Mouse (Mus musculus) megakaryocyte, embryonic 14.5 days (primary cell): ENCODE measurements around the gene Muc2. TPM values are rescaled to one million over a fixed set of nuclear protein-coding genes. Genes with fewer than 3 reads are reported as not detected.

ENCODE experiments used
- H3K27me3 ChIP-seq: replicated peaks from 2 replicates; pipeline ENCODE3; 2012; ENCODE audit warnings: inconsistent platforms
- H3K36me3 ChIP-seq: replicated peaks from 2 replicates; pipeline ENCODE3; 2012; ENCODE audit warnings: low read length, inconsistent platforms, mixed read lengths
- H3K4me1 ChIP-seq: 2 replicates; pipeline ENCODE4 v1.6.1; 2012; ENCODE audit warnings: inconsistent platforms
- H3K4me3 ChIP-seq: replicated peaks from 2 replicates; pipeline ENCODE3; 2012; ENCODE audit warnings: moderate library complexity, mild to moderate bottlenecking, inconsistent platforms
- H3K9me3 ChIP-seq: 2 replicates; pipeline ENCODE4 v1.6.1; 2012; ENCODE audit warnings: inconsistent platforms
- FLI1 ChIP-seq: IDR thresholded peaks from 2 replicates; pipeline ENCODE4 v1.6.1; 2012; ENCODE audit warnings: low read length, inconsistent platforms, mixed read lengths
- GATA1 ChIP-seq: IDR thresholded peaks from 3 replicates; pipeline ENCODE4 v1.6.1; 2012; ENCODE audit warnings: mixed read lengths, low read length, inconsistent platforms, borderline replicate concordance
- polyA plus RNA-seq: library from polyadenylated mRNA; stranded (reverse); fragments of >175 nt; gene quantifications from 2 replicates; pipeline ENCODE4 v1.2.3, GENCODE M21; 2012; ENCODE audit warnings: low replicate concordance; ENCODE audit not compliant: insufficient read depth

Gene Muc2
- polyA plus RNA-seq, 1 experiment, result 0.10 TPM

DNA sequence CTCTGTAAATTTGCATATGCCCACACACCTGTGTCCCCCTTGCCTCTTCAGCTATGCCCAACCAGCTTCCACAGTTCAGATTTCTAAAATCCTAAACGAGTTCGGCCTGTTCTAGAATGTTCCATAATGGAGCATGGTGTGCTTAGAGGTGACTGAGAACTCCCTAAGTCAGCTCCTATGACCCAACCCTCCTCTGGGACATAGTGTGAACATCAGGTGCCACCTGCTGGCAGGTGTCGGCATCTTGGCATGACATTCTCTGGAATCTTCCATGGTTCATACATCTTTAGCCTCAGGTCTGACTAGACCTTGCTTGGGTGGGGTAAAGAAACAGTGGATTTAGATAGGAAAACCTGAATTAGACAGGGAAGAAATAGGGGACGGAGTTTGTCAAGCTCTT, 19.1 kb upstream of the Muc2 start:
- peaks cover 18% of the 10 kb centered on the region for H3K4me1 ChIP-seq
- peaks cover 5% of the 10 kb centered on the region for H3K9me3 ChIP-seq
- peaks cover 40% of the 10 kb centered on the region for H3K27me3 ChIP-seq
- H3K36me3 ChIP-seq, result no peaks in the 10 kb centered on the region
- H3K4me3 ChIP-seq, result no peak overlapping the region
- TF ChIP-seq FLI1, result no peak
- TF ChIP-seq GATA1, result no peak

DNA sequence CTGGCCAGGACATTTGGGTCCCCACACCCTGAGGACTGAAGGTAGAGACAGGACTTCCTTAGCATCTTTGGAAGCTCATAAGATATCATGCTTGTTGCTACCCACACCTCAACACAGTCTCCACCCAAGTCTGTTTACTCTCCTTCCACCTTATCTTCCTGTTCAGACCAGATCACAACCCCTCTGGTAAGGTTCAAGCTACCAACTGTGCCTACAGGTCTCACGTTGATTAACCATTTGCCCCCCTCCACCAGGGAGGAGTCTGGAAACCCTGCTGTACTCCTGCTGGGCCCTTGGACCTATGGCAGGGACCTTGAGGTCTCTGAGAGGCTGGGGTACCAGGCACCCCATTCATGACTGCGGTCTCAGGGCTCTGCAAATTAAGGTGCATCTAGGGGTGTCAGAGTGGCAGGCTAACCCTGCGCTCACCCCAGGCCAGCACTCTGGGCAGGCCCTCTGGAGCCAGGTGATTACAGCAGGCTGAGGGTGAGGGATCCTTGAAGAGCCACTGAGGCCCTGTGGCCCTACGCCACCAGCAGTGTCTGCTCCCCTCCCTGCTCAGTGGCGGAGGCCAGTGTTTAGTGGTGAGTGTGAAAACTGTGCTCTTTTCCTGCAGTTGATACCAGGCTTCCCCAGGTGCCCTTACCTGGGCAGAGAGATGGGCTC, 18.4 kb upstream of the Muc2 start:
- no peaks in the 10 kb centered on the region for H3K36me3 ChIP-seq
- no peak overlapping the region for H3K4me3 ChIP-seq
- H3K9me3 ChIP-seq, result peaks cover 5% of the 10 kb centered on the region
- H3K27me3 ChIP-seq, result peaks cover 45% of the 10 kb centered on the region
- peaks cover 13% of the 10 kb centered on the region for H3K4me1 ChIP-seq
- TF ChIP-seq GATA1, result no peak
- no peak for TF ChIP-seq FLI1

DNA sequence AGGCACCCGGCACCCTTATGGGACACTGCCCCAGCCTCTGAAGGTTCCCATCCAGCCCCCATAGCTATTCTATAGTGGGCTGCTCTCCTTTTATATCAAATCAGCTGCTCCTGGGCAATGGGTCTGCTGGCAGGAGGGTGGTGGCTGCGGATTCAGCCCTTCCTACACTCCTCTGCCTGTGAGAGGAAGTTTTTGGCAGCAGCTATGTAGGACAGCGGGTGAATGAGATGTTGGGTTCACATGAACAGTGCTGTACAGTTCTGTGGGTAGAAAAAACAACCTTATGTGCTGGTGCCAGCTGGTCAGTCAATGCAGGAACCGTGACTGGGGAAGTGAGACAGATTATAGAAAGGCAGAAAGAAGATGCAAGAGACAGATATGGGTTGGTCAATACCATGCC, 11.2 kb upstream of the Muc2 start:
- TF ChIP-seq FLI1, result no peak
- no peak for TF ChIP-seq GATA1
- peaks cover 19% of the 10 kb centered on the region for H3K4me1 ChIP-seq
- no peaks in the 10 kb centered on the region for H3K36me3 ChIP-seq
- H3K27me3 ChIP-seq, result peaks cover 48% of the 10 kb centered on the region
- H3K9me3 ChIP-seq, result peaks cover 5% of the 10 kb centered on the region
- no peak overlapping the region for H3K4me3 ChIP-seq

DNA sequence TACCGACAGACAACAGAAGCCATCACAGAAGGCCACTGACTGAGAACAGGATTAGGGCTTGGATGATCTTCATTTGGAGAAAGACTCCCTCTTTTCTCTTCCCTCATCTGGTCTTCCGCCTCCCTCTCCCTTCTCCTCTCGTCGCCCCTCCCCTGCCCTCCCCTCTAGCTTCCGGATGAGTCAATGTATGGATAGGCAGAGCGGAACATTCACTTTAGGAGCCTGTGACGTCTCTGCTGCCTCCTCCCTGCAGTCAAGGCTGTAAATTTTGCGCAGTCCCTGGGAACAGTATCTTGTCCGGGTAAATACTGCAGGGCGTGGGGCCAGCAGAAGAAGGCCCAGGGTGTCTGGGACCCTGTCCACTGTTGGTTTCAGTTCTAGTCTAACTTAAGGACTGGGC, 2.8 kb upstream of the Muc2 start:
- Histone ChIP-seq H3K9me3 (peaks cover 7% of the 10 kb centered on the region), H3K27me3 (peaks cover 74% of the 10 kb centered on the region), H3K36me3 (no peaks in the 10 kb centered on the region), H3K4me3 (no peak overlapping the region), H3K4me1 (no peaks in the 10 kb centered on the region)
- TF ChIP-seq FLI1 (no peak), GATA1 (no peak)

DNA sequence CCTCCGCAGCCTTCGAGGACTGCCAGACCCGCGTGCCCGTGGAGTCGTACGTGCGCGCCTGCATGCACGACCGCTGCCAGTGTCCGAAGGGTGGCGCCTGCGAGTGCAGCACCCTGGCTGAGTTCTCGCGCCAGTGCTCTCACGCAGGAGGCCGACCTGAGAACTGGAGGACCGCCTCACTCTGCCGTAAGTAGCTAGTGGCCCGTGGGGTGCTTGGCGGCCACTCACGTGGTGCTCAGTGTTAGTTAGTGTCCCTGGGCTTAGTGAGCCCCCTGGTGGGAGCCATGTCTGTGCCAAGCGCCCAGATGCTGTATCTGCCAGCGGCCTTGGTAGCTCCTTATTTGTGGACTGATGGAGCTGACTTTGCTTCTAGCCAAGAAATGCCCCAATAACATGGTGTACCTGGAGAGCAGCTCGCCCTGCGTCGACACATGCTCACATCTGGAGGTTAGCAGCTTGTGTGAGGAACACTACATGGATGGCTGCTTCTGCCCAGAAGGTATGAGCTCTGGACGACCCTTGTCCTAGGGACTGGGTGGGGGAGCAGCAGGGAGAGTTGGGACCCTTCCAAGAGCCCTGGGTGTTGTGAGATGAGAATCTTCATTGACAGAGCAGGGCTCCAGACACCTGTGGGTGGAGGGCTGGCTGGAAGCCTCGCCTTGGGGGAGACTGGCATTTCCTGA, 3.6 kb downstream of the Muc2 start:
- Histone ChIP-seq H3K27me3 (peaks cover 96% of the 10 kb centered on the region), H3K9me3 (no peaks in the 10 kb centered on the region), H3K4me1 (peaks cover 5% of the 10 kb centered on the region; the same call in 1 of the 2 replicates), H3K4me3 (peak overlapping the region; percentile 77), H3K36me3 (no peaks in the 10 kb centered on the region)
- no peak for TF ChIP-seq FLI1
- TF ChIP-seq GATA1, result no peak

DNA sequence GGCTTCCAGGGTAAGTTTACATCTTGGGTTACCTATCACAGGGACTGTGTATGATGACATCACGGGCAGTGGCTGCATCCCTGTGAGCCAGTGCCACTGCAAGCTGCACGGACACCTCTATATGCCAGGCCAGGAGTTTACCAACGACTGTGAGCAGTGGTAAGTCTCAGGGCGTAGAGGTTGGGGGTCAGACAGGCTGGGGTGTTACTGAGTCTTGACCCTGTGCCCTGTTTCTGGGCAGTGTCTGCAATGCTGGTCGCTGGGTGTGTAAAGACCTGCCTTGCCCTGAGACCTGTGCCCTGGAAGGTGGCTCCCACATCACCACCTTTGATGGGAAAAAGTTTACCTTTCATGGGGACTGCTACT, 4.1 kb downstream of the Muc2 start:
- no peaks in the 10 kb centered on the region for H3K36me3 ChIP-seq
- H3K9me3 ChIP-seq, result no peaks in the 10 kb centered on the region
- TF ChIP-seq GATA1 (no peak), FLI1 (no peak)
- peaks cover 94% of the 10 kb centered on the region for H3K27me3 ChIP-seq
- peaks cover 5% of the 10 kb centered on the region; the same call in 1 of the 2 replicates for H3K4me1 ChIP-seq
- peak overlapping the region; percentile 15 for H3K4me3 ChIP-seq

DNA sequence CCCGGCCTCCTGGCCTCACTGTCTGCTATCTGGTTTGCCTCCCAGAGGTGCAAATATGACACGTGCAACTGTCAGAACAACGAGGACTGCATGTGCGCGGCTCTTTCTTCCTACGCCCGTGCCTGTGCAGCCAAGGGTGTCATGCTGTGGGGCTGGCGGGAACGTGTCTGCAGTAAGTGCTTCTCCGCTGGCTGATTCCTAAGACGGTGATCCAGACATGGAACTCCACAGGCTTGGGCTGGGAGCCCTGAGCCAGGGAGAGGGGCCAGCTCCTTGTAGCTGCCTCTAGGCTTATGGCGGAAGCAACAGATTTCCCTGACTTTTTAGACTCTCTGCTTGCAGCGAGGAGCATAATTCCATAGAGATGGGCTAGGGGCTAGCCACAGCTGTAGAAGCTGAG, 6.4 kb downstream of the Muc2 start:
- H3K4me1 ChIP-seq, result peaks cover 5% of the 10 kb centered on the region; the same call in 1 of the 2 replicates
- peaks cover 92% of the 10 kb centered on the region for H3K27me3 ChIP-seq
- no peaks in the 10 kb centered on the region for H3K36me3 ChIP-seq
- H3K9me3 ChIP-seq, result no peaks in the 10 kb centered on the region
- no peak overlapping the region for H3K4me3 ChIP-seq
- no peak for TF ChIP-seq GATA1
- TF ChIP-seq FLI1, result no peak

DNA sequence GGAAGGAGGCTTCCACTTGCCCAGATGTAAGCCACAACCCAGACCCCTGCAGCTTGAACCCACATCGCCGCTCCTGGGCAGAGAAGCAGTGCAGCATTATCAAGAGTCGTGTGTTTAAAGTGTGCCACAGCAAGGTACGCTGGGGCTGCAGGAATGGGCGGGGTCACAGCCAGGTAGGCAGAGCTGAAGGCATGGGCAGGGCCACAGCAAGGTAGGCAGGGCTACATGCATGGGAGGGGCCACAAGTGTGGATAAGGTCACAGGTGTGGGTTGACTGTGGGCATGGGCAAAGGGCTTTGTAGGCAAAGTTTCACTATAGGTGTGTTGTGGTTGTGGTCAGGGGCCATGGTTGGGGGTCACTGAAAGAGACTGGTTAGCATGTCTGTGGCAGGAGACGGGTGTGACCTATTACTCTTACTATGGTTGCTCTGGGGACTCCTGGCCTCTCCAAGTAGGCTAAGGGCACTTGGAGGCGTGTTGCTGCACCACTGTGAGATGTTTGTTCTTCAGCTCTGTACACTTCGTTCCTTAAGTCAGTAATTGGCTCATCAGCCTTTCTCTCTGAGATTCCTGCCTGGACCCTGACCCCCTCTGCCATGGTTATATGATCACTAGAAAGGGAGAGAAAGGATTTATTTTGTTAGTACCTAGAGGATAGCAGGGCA, 9.5 kb downstream of the Muc2 start:
- Histone ChIP-seq H3K27me3 (peaks cover 77% of the 10 kb centered on the region), H3K4me1 (no peaks in the 10 kb centered on the region), H3K36me3 (no peaks in the 10 kb centered on the region), H3K4me3 (peak overlapping the region; percentile 38), H3K9me3 (no peaks in the 10 kb centered on the region)
- TF ChIP-seq GATA1 (no peak), FLI1 (no peak)

DNA sequence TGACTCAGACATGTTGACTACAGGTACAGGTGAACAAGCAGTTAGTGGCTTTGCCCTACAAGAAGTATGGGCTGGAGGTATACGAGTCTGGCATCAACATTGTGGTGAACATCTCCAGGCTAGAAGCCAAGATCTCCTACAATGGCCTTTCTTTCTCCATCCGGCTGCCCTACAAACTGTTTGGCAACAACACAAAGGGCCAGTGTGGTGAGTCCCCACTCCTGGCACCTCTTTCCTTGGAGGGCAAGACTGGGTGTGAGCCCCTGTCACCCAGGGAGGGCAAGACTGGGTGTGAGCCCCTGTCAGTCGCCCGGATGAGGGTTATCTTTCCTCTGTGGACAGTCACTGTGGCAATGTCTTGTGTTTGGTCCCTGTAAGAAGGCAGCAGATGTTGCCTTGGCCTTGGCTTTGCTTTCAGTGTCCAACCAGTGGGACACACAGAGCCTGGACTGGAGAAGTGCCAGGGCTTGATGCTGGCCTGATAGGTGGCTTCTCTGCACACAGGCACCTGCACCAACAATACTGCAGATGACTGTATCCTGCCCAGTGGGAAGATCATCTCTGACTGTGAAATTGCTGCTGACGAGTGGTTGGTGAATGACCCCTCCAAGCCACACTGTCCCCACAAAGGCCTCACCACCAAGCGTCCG, 57.4 kb downstream of the Muc2 start:
- peaks cover 67% of the 10 kb centered on the region for H3K27me3 ChIP-seq
- TF ChIP-seq FLI1 (no peak), GATA1 (no peak)
- H3K9me3 ChIP-seq, result no peaks in the 10 kb centered on the region
- no peaks in the 10 kb centered on the region for H3K4me1 ChIP-seq
- H3K36me3 ChIP-seq, result no peaks in the 10 kb centered on the region
- no peak overlapping the region for H3K4me3 ChIP-seq

DNA sequence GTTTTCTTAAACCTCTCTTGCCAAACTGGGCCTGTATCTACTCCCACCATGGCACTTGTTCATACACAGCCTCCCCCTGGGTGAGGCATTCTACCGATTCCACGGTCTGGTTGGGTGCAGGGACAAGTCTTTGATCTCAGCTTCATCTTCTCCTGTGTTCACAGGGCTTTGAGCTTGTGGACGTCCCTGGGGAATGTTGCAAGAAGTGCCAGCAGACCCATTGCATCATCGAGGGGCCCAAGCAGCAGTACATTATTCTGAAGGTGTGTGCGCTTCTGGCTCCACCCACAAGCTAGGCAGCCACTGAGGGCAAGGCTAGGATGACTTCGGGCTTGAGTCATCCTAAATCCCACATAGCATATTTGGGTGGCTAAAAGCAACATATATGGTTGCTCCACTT, 62.4 kb downstream of the Muc2 start:
- Histone ChIP-seq H3K4me1 (peaks cover 7% of the 10 kb centered on the region), H3K27me3 (peaks cover 85% of the 10 kb centered on the region), H3K4me3 (no peak overlapping the region), H3K36me3 (no peaks in the 10 kb centered on the region), H3K9me3 (no peaks in the 10 kb centered on the region)
- TF ChIP-seq FLI1 (no peak), GATA1 (no peak)

DNA sequence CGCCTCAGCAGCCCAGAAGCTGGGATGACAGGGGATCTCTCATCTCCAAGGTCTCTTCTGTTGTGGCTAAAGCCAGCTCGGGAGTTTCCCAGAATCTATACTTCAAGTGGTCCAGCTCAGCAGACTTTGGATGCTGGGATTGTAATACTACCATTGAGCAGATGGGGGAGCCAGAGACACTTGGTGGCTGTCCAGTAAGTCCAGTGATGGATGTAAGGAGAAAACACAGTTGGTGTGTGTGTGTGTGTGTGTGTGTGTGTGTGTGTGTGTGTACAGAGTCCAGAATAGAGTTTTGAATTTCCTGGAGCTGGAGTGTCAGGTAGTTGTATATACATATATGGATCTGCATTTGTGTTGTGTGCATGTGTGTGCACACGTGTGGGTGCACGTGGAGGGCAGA, 65.7 kb downstream of the Muc2 start:
- no peak for TF ChIP-seq GATA1
- TF ChIP-seq FLI1, result no peak

More for the DNA sequence above, 65.7 kb downstream of the Muc2 start:
- Histone ChIP-seq H3K27me3 (peaks cover 71% of the 10 kb centered on the region), H3K9me3 (0 out of 2 replicates have a peak, but pooled peaks cover 5% of the 10 kb centered on the region), H3K36me3 (no peaks in the 10 kb centered on the region), H3K4me1 (peaks cover 32% of the 10 kb centered on the region), H3K4me3 (no peak overlapping the region)
